Mouse (Mus musculus) granulocyte monocyte progenitor cell, adult 5-6 weeks (primary cell): ENCODE results near the gene Olfr1392. TPM values are rescaled to one million over a fixed set of nuclear protein-coding genes. Genes with fewer than 3 reads are reported as not detected.
"Not testable (repeated sequence)": the region's sequence is repeated elsewhere in the genome, so short reads cannot be mapped to it uniquely, and the experiment has no call there.

Experiments used
- ATAC-seq: replicated peaks from 2 replicates; pipeline ENCODE4 v1.8.0; 2016; ENCODE audit warnings: mild to moderate bottlenecking, moderate TSS enrichment, inconsistent platforms; ENCODE audit not compliant: poor library complexity, severe bottlenecking
- total RNA-seq, 2 experiments: library from RNA; stranded (forward) in 1 of 2; stranded (reverse) in 1 of 2; fragments of 200-712, 200-1000 nt in 1 of 2; fragments of >200 nt in 1 of 2; fragmentation: Nextera tagmentation in 1 of 2; gene quantifications; 2 replicates each; pipeline ENCODE4 v1.2.3; 2014 to 2017

Olfr1392 gene
- total RNA-seq (2014; fragmentation: Nextera tagmentation): not detected in 2 replicates
- not detected in 2 replicates for total RNA-seq (2017)

- not testable (repeated sequence) for ATAC-seq
These were observed at the start of gene Olfr1392 for GRCm38 (mm10) chr11:49284982-49285381. Gene Olfr1392 (plus strand): TSS chr11:49285282.

DNA sequence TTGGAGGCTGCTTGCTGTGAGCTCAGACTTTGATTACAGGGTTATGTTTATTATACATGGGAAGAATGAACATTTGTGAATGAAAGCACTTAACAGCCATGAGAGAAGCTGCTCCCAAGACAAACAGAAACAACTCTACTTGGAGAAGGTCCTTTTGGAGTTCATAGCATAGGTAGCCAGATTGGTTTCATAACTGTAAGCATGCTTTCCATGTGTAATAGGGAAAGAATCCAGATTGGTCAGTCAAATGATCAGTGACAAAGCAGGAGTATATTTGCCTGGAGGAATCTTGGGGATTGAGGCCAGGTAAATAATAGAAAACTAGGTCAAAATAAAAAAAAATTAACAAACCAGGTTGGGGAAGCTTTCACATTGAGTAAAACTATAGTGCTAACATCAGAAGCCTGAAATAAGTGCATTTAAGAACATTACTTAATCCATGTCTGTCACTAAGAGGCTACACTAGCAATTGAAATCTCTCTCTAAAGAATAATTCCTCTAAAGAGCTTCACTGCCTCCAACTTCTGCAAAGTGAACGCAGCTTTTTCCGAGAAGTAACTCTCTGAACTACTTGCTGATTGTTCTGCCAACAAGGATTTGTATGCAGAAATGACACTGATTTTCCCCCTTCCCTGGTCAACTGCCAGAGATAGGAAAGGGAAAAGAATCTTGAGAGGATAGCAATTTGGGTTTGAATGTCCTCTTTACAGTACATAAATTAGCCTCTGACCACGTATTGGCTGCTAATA is 49.4 kb upstream of the Olfr1392 start:
- ATAC-seq: peak; percentile 37

DNA sequence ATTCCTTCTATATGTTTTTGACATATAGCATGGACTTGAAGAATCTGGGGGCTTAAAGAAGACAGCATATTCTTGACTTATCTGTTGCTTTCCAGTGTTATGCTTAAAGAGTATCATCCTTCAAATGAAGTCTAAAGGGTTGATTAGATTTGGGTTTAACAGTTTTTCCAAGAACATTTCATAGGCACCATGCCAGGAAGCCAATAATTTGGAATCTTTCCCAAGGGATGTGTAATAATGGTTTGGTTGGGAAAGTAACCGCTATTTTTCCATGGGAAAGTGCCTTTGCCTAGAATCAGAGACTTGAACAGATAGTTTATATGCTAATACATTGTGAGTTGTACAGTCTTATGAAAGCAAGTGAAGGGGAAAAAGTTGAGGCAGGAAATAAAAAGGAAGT is 48.2 kb upstream of the Olfr1392 start:
- no peak for ATAC-seq

- ATAC-seq: peak; percentile 76
These were observed 47.5 kb upstream of the Olfr1392 start for GRCm38 (mm10) chr11:49237532-49237931.

DNA sequence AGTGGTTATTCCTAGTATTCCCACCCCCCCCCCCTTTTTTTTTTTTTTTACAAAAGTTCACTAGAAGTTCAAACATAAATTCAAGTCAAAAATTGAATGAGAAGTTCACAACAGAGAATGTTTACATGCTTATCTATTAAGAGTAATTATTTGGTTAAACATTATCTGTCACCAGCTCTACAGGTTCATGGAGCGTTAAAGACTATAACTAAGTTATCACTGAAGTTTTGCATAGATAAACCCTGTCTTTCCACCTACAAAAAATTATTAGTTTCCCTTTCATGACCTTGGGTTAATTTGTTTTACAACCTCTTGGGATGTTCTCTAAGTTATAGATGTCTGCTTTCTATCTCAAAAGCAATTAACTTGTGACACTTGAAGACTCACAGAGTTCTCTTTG is 44.8 kb upstream of the Olfr1392 start:
- no peak for ATAC-seq

DNA sequence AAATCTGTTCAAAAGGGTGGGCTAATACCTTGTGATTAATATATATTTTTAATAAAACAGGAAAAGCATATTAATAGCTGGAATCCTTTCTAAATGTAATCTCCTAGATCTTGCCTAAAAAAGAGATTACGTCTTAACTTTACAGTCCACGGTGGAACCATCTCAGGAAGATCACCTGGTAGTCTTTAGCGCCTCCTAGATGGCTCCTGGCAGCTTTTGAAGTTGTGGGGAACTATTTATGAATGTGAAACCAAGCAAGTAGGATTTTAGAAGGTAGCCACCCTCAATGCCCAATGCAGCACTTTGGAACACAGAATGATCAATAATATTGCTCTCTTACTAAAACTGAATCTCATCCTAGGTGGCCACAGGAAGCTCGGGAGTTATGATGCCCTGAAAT is 44.2 kb upstream of the Olfr1392 start:
- no peak for ATAC-seq

DNA sequence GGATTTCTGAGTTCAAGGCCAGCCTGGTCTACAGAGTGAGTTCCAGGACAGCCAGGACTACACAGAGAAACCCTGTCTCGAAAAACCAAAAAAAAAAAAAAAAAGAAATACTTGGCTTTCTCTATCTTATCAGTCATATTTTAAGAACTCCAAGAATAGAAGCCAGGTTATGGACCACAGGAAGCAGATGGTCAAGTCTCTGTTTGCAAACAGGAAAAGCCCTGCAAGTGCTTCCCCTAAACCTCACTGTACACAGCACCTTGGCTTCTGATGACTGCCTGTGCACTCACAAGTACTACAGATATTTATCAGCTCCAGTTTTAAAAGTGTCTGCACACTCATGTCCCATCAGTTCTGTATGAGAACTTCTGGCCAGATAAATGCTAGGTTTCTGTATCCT is 43.6 kb upstream of the Olfr1392 start:
- peak; percentile 18 for ATAC-seq

GRCm38 (mm10) chr11:49242944-49243626 is 42.0 kb upstream of the Olfr1392 start:
- peak; percentile 31 for ATAC-seq

DNA sequence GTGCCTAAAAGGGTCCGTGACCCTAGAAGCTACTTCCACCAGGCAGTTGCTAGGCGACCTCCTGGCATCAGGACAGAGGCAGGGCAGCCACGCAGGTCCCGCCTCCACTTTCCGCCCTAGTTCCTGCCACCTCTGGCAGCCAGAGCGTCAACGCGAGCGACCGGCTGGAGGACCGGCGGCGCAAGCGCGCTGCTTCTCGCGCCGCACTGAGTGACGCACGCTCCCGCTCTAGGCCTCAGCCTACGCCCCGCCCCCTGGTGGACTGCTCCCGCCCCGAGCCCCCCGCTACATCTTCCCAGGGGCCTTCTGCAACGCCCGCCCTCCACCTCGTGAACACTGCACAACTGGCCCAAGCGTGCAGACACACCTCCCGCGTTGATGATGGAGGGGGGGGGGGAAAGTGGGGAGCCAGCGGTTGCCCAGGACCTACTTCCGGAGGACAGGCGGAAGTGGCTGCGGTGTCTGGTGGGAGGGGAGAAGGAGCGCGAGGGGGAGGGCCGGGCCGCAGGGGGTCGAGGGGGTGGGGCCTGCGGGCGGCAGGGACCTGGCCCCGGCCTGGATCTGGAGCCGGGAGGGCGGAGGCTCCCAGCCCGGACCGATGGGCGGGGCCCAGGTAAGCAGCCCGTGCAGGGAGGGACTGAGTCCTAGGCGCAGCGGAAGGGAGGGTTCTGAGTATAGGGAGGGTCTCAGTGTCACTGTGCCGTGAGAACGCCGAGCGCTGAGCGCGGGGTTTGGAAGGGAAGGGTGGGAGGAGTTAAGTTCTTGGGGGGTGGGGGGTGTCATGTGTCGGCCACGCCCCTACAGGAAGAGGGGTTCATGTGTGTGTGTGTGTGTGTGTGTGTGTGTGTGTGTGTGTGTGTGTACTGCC is 41.1 kb upstream of the Olfr1392 start, which contains the start of gene Mgat1:
Gene Mgat1 (plus strand): TSS at position 465 of the 868 bp plus-strand sequence.
- peak; percentile 66 for ATAC-seq

DNA sequence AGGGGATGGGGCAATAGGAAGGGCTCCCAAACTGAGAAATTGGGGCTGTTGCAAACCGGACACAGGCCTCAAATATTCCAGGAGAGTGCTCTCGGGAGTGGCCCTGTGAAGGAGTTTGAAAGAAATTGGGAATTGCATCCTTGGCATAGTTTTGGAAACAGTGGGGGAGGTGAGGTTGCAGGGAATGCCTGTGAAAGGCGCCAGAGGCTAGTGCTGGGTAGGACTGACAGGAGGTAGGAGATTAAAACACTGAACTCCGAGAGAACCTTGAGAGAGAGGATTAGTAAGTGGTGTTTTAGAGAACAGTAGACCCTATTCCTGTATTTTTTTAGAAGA is 40.5 kb upstream of the Olfr1392 start:
- no peak for ATAC-seq

DNA sequence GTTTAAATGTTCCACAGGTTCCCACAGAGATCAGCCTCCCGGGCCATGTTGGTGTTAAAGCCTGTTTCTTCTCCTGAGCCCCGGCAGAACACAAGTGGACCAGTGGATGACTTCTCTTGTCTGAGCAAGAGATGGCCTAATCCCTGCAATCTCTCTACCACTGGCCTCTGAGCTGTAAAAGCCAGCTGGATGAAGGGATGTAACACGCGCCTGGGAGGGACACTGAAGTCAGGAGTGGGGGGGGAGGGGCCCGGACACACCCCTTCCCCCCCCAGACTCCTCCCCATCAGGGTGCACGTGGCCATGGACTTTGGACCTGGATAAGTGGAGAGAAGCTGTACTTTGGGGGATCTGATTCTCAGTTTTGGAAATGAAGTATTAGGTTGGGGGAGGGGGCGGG is 39.9 kb upstream of the Olfr1392 start:
- ATAC-seq: no peak

DNA sequence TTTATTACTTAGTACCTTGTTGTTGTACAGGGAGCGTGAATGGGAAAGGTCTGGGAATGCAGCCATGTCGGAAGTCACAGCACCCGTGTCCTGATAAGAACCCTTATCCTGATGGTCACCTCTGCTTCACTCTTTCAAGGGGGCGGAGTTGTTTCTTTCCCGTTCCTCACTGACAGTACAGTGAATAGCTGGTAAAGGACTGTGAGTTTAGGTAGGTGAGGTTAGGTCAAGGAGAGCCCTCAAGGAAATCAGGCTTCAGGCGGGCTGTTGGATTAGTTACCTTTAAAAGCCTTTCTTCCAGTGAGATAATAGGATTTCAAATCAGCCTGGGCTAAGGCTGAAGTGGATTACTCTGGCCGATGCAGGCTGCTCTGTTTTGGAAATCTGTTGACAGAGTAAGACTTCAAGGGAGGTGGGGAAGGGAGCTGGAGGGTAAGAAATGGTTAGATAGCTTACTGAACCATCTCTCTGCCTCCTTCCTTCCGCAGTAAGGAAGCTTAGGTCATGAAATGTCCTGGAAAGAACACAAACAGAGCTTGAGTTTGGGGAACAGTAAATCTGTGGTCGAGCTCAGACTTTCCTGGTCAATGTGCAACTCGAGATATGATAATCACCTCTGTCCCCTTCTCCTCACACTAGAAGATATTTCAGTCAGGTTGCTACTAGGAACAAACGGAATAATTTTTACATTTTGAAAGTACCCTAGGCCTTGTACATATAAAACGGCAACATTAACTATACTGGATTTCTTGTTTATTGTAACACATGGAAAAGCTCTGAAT is 39.3 kb upstream of the Olfr1392 start:
- no peak for ATAC-seq

DNA sequence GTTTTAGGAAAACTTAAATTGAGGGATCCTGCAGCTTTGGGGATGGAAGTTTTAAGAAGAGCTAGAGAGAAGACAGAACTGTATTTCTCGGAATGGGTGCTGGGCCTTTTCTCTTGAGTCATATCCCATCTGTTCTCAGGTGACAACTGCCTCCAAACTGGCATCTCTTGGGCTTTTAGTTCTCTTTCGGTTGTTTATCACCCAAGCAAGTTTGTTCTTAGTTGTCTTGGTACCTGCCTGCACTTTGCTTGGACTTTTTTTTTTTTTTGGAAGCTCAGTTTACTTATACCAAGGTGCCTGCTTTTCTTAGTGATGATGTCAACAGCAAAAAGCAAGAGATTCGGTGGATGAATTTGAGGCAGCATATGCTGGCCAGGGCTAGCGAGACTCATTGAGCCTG is 38.6 kb upstream of the Olfr1392 start:
- ATAC-seq: no peak

DNA sequence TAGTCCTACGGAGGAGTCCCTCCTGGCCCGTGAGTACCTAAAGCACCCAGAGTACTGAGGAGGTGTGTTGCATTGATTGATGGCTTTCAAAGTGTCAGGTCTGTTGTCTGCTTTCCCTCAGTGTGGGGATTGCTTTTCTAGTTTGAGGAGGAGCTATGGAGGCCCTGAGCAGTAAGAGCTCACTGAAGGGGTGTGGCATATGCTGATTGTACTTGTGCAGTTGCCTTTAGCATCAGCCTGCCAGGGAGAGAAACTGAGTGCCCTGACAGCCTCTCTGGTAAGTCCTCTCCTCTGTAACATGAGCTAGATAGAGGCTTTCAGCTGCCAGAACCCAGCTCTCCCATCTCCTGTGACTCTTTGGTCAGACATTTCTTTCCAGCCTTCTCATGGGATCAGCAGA is 37.8 kb upstream of the Olfr1392 start:
- ATAC-seq: no peak

DNA sequence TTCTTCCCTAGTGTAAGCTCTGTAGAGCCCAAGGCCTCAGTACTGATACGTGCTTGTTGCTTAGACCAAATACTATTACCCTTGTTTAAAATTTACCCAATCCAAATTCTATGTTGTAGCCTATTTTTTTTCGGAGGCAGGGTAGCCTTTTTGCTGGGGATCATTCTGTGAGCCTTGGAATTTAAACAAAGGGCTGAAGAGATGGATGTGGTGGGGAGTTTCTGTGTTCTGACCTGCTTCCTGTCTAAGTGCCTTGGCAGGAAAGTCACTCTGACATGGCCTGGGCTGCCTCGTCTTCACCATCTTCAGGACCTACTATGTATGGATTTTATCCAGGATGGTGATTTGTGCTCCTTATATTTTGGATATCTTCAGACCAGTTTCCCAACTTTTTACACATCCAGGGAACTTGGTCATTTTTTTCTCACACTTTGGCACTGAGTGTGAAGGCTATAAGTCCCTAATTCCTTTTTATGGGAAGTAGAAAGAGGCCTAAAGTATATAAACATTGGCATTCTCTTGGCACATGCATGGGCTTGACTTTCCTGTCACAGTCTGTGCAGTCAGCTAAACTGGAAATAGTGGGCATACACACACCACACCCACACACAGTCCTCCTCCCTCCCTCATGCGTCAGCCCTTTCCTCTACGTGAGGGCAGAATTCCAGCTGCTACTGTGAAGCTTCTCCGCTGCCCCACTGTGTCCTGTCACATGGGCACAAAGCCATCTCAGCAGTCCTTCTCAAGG is 36.7 kb upstream of the Olfr1392 start:
- no peak for ATAC-seq

DNA sequence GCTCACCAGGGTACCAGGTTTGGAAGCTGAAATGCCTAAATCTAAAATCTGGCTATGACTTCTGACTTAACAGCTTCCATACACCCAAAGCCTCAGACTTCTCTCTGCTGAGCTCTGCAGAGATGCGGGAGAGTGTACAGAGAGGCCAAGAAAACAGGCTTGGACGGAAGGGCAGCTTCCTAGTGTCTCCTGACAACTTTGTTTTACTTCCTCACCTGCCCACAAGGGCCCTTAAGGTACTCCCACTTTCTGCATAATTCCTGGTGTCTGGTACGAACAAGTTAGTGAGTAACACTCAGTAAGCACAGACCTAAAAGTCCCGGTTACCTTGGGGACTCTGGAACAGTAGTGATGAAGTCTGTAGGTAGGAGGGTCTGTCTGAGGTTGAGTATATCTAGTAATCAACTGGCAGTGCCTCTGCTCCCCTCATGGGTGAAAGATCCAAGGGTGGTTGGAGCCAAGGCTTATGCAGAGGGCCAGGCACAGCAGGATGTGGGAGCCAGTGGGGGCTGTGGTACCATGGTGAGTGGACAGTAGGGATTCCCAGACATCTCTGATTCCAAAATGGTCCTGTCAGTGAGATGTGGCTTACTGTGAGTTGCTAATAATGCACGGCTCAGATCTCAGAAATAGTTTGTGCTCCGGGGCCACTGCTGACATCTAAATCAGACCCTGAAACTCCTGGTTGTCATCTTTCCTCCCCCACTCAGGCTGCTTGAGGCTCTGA is 35.9 kb upstream of the Olfr1392 start:
- no peak for ATAC-seq

- ATAC-seq: peak; percentile 51
These were observed 35.2 kb upstream of the Olfr1392 start for GRCm38 (mm10) chr11:49249811-49250421.
